Mouse (Mus musculus) midbrain, embryonic 12.5 days (tissue): Measurements from ENCODE around the gene Nop2. TPM values are rescaled to one million over a fixed set of nuclear protein-coding genes. Genes with fewer than 3 reads are reported as not detected.

Experiments used
- ATAC-seq: fragments of 200-750 bp; cut with Nextera tagmentation; 2 replicates; pipeline ENCODE4 v1.8.0; 2017; ENCODE audit warnings: low read depth, moderate TSS enrichment, moderate library complexity; ENCODE audit not compliant: low FRiP score
- H3K27ac ChIP-seq: fragments of 300-500 bp; sonication (generic); replicated peaks from 2 replicates; pipeline ENCODE4 v1.5.1; 2016; ENCODE audit warnings: mild to moderate bottlenecking
- H3K27me3 ChIP-seq: fragments of 300-500 bp; sonication (generic); 2 replicates; pipeline ENCODE4 v1.6.1; 2016; ENCODE audit warnings: mild to moderate bottlenecking
- H3K36me3 ChIP-seq: fragments of 300-500 bp; sonication (generic); 2 replicates; pipeline ENCODE4 v1.6.1; 2016
- H3K4me1 ChIP-seq: fragments of 300-500 bp; sonication (generic); 2 replicates; pipeline ENCODE4 v1.6.1; 2016
- H3K4me2 ChIP-seq: fragments of 300-500 bp; sonication (generic); replicated peaks from 2 replicates; pipeline ENCODE4 v1.6.1; 2016; ENCODE audit warnings: mild to moderate bottlenecking, moderate library complexity
- H3K4me3 ChIP-seq: fragments of 300-500 bp; sonication (generic); 2 replicates; pipeline ENCODE4 v1.5.1; 2016; ENCODE audit warnings: mild to moderate bottlenecking
- H3K9ac ChIP-seq: fragments of 300-500 bp; sonication (generic); replicated peaks from 2 replicates; pipeline ENCODE4 v1.6.1; 2016; ENCODE audit warnings: mild to moderate bottlenecking, moderate library complexity
- H3K9me3 ChIP-seq: fragments of 300-500 bp; sonication (generic); 2 replicates; pipeline ENCODE4 v1.6.1; 2016; ENCODE audit warnings: mild to moderate bottlenecking
- WGBS: fragments of 180-500 bp; shearing (Covaris S2); methylation state at CpG from one replicate; pipeline ENCODE4 v1.1.7; 2016; 5-methylcytosine and 5-hydroxymethylcytosine counted together
- polyA plus RNA-seq: library from polyadenylated mRNA; unstranded; fragments of >200 nt; fragmentation: Nextera tagmentation; extraction: Ambion mirVana; gene quantifications from 2 replicates; pipeline ENCODE4 v1.2.1, GENCODE M21; 2016

The Nop2 gene
- polyA plus RNA-seq, 1 experiment from 2014 or later: 56.4 TPM

- H3K4me3 ChIP-seq: peak overlapping the region; percentile 89
- no peaks in the 10 kb centered on the region for H3K9me3 ChIP-seq
- peaks cover 34% of the 10 kb centered on the region for H3K4me1 ChIP-seq
- peak overlapping the region; percentile 98 for H3K9ac ChIP-seq
- no peak; the same call in 1 of the 2 replicates for ATAC-seq
- no peaks in the 10 kb centered on the region for H3K27me3 ChIP-seq
- H3K27ac ChIP-seq: peak overlapping the region; percentile 97
- H3K4me2 ChIP-seq: peak overlapping the region; percentile 86
- WGBS: 2% methylated on average over 9 of the region's 32 CpGs
- H3K36me3 ChIP-seq: peaks cover 33% of the 10 kb centered on the region
Measured at GRCm38 (mm10) chr6:125096279-125096596, 35.5 kb upstream of the Nop2 start.

- Histone ChIP-seq H3K36me3 (peaks cover 39% of the 10 kb centered on the region), H3K4me1 (peaks cover 34% of the 10 kb centered on the region), H3K4me3 (peak overlapping the region; percentile 89), H3K9me3 (no peaks in the 10 kb centered on the region), H3K27ac (peak overlapping the region; percentile 97), H3K9ac (peak overlapping the region; percentile 98), H3K4me2 (peak overlapping the region; percentile 86), H3K27me3 (no peaks in the 10 kb centered on the region)
- under 1% methylated on average over 40 of the region's 44 CpGs for WGBS
- peak; percentile 48 for ATAC-seq
Measured at GRCm38 (mm10) chr6:125096597-125097345, 34.9 kb upstream of the Nop2 start.

GRCm38 (mm10) chr6:125097346-125097689 is 34.4 kb upstream of the Nop2 start:
- under 1% methylated on average over 12 of the region's 12 CpGs for WGBS
- Histone ChIP-seq H3K27me3 (no peaks in the 10 kb centered on the region), H3K4me2 (peak overlapping the region; percentile 86), H3K9me3 (no peaks in the 10 kb centered on the region), H3K4me3 (peak overlapping the region; percentile 89), H3K27ac (peak overlapping the region; percentile 97), H3K36me3 (peaks cover 44% of the 10 kb centered on the region), H3K4me1 (peaks cover 34% of the 10 kb centered on the region), H3K9ac (peak overlapping the region; percentile 98)
- peak; percentile 2; the same call in 1 of the 2 replicates for ATAC-seq

GRCm38 (mm10) chr6:125097951-125098350 is 33.8 kb upstream of the Nop2 start:
- H3K27me3 ChIP-seq: no peaks in the 10 kb centered on the region
- peaks cover 34% of the 10 kb centered on the region for H3K4me1 ChIP-seq
- peak overlapping the region; percentile 86 for H3K4me2 ChIP-seq
- H3K9ac ChIP-seq: peak overlapping the region; percentile 98
- 59% methylated on average over 8 of the region's 8 CpGs for WGBS
- H3K4me3 ChIP-seq: peak overlapping the region; percentile 89
- no peak for ATAC-seq
- H3K36me3 ChIP-seq: peaks cover 51% of the 10 kb centered on the region
- no peaks in the 10 kb centered on the region for H3K9me3 ChIP-seq
- H3K27ac ChIP-seq: no peak overlapping the region

GRCm38 (mm10) chr6:125098513-125098912 is 33.2 kb upstream of the Nop2 start:
- peak overlapping the region; percentile 86 for H3K4me2 ChIP-seq
- H3K9me3 ChIP-seq: no peaks in the 10 kb centered on the region
- H3K36me3 ChIP-seq: peaks cover 54% of the 10 kb centered on the region
- peak overlapping the region; percentile 89 for H3K4me3 ChIP-seq
- H3K27ac ChIP-seq: peak overlapping the region; percentile 80
- no peaks in the 10 kb centered on the region for H3K27me3 ChIP-seq
- no peak for ATAC-seq
- peak overlapping the region; percentile 98 for H3K9ac ChIP-seq
- 60% methylated on average over 3 of the region's 3 CpGs for WGBS
- peaks cover 34% of the 10 kb centered on the region for H3K4me1 ChIP-seq

GRCm38 (mm10) chr6:125099421-125099971 is 32.2 kb upstream of the Nop2 start:
- Histone ChIP-seq H3K27ac (peak overlapping the region; percentile 80), H3K36me3 (peaks cover 62% of the 10 kb centered on the region), H3K4me3 (peak overlapping the region; percentile 89), H3K9me3 (no peaks in the 10 kb centered on the region), H3K27me3 (no peaks in the 10 kb centered on the region), H3K9ac (peak overlapping the region; percentile 98), H3K4me1 (peaks cover 34% of the 10 kb centered on the region), H3K4me2 (peak overlapping the region; percentile 86)
- ATAC-seq: no peak
- 44% methylated on average over 5 of the region's 5 CpGs for WGBS

- 78% methylated on average over 9 of the region's 9 CpGs for WGBS
- H3K27ac ChIP-seq: no peak overlapping the region
- no peak overlapping the region for H3K9ac ChIP-seq
- no peaks in the 10 kb centered on the region for H3K9me3 ChIP-seq
- H3K4me1 ChIP-seq: peaks cover 30% of the 10 kb centered on the region
- no peaks in the 10 kb centered on the region for H3K27me3 ChIP-seq
- no peak overlapping the region for H3K4me3 ChIP-seq
- H3K36me3 ChIP-seq: peaks cover 81% of the 10 kb centered on the region
- ATAC-seq: no peak
- H3K4me2 ChIP-seq: no peak overlapping the region
Measured at GRCm38 (mm10) chr6:125101444-125101843, 30.3 kb upstream of the Nop2 start.

- H3K4me1 ChIP-seq: peaks cover 11% of the 10 kb centered on the region
- H3K9me3 ChIP-seq: no peaks in the 10 kb centered on the region
- H3K27ac ChIP-seq: no peak overlapping the region
- no peak overlapping the region for H3K9ac ChIP-seq
- 99% methylated on average over 4 of the region's 4 CpGs for WGBS
- H3K36me3 ChIP-seq: peaks cover 96% of the 10 kb centered on the region
- no peaks in the 10 kb centered on the region for H3K27me3 ChIP-seq
- H3K4me3 ChIP-seq: no peak overlapping the region
- no peak for ATAC-seq
- no peak overlapping the region for H3K4me2 ChIP-seq
Measured at GRCm38 (mm10) chr6:125104223-125104622, 27.5 kb upstream of the Nop2 start.

- no peak for ATAC-seq
- Histone ChIP-seq H3K9me3 (no peaks in the 10 kb centered on the region), H3K4me1 (no peaks in the 10 kb centered on the region), H3K4me3 (no peak overlapping the region), H3K27me3 (no peaks in the 10 kb centered on the region), H3K36me3 (peaks cover 96% of the 10 kb centered on the region), H3K4me2 (no peak overlapping the region), H3K27ac (no peak overlapping the region), H3K9ac (no peak overlapping the region)
- WGBS: 94% methylated on average over 2 of the region's 2 CpGs
Measured at GRCm38 (mm10) chr6:125107705-125108104, 24.0 kb upstream of the Nop2 start.

GRCm38 (mm10) chr6:125109371-125109770 is 22.3 kb upstream of the Nop2 start:
- Histone ChIP-seq H3K27me3 (no peaks in the 10 kb centered on the region), H3K36me3 (peaks cover 100% of the 10 kb centered on the region), H3K9me3 (no peaks in the 10 kb centered on the region), H3K4me1 (no peaks in the 10 kb centered on the region), H3K27ac (no peak overlapping the region), H3K4me3 (no peak overlapping the region), H3K4me2 (no peak overlapping the region), H3K9ac (no peak overlapping the region)
- ATAC-seq: no peak
- 92% methylated on average over 14 of the region's 14 CpGs for WGBS

- 90% methylated on average over 7 of the region's 7 CpGs for WGBS
- no peaks in the 10 kb centered on the region for H3K27me3 ChIP-seq
- H3K9me3 ChIP-seq: no peaks in the 10 kb centered on the region
- peaks cover 97% of the 10 kb centered on the region for H3K36me3 ChIP-seq
- no peaks in the 10 kb centered on the region for H3K4me1 ChIP-seq
- no peak overlapping the region for H3K27ac ChIP-seq
- H3K4me3 ChIP-seq: no peak overlapping the region
- H3K9ac ChIP-seq: no peak overlapping the region
- ATAC-seq: no peak
- no peak overlapping the region for H3K4me2 ChIP-seq
Measured at GRCm38 (mm10) chr6:125110927-125111326, 20.8 kb upstream of the Nop2 start.

GRCm38 (mm10) chr6:125112553-125112952 is 19.2 kb upstream of the Nop2 start:
- Histone ChIP-seq H3K4me1 (no peaks in the 10 kb centered on the region), H3K4me2 (no peak overlapping the region), H3K9me3 (no peaks in the 10 kb centered on the region), H3K36me3 (peaks cover 97% of the 10 kb centered on the region), H3K27me3 (no peaks in the 10 kb centered on the region), H3K27ac (no peak overlapping the region), H3K9ac (no peak overlapping the region), H3K4me3 (no peak overlapping the region)
- 96% methylated on average over 11 of the region's 11 CpGs for WGBS
- no peak for ATAC-seq
